Mouse (Mus musculus) hindbrain, embryonic 11.5 days (tissue): ENCODE measurements around the gene Srf. TPM values are rescaled to one million over a fixed set of nuclear protein-coding genes. Genes with fewer than 3 reads are reported as not detected.

Experiments
- ATAC-seq: fragments of 200-750 bp; cut with Nextera tagmentation; 2 replicates; pipeline ENCODE4 v1.8.0; 2017; ENCODE audit warnings: mild to moderate bottlenecking, moderate TSS enrichment, moderate library complexity; ENCODE audit not compliant: low FRiP score
- DNase-seq: peaks from one replicate; pipeline ENCODE4 v3.0.0-alpha.2; 2015; ENCODE audit warnings: low spot score
- H3K27ac ChIP-seq: fragments of 300-500 bp; sonication (generic); 2 replicates; pipeline ENCODE4 v1.5.1; 2014; ENCODE audit warnings: mild to moderate bottlenecking, low read depth, low read length
- H3K27me3 ChIP-seq: fragments of 300-500 bp; sonication (generic); 2 replicates; pipeline ENCODE4 v1.6.1; 2014; ENCODE audit warnings: mild to moderate bottlenecking, low read length, moderate library complexity, mixed read lengths; ENCODE audit not compliant: control insufficient read depth, insufficient read depth
- H3K36me3 ChIP-seq: fragments of 300-500 bp; sonication (generic); 2 replicates; pipeline ENCODE4 v1.6.1; 2014; ENCODE audit warnings: mild to moderate bottlenecking, low read length, moderate library complexity, mixed read lengths; ENCODE audit not compliant: control insufficient read depth, insufficient read depth
- H3K4me1 ChIP-seq: fragments of 300-500 bp; sonication (generic); replicated peaks from 2 replicates; pipeline ENCODE4 v1.6.1; 2014; ENCODE audit warnings: low read length, mixed read lengths; ENCODE audit not compliant: control insufficient read depth, insufficient read depth
- H3K4me2 ChIP-seq: fragments of 300-500 bp; sonication (generic); replicated peaks from 2 replicates; pipeline ENCODE4 v1.6.1; 2014; ENCODE audit warnings: mild to moderate bottlenecking, low read depth, low read length
- H3K4me3 ChIP-seq: fragments of 300-500 bp; sonication (generic); 2 replicates; pipeline ENCODE4 v1.5.1; 2014; ENCODE audit warnings: low read depth, low read length
- H3K9ac ChIP-seq: fragments of 300-500 bp; sonication (generic); 2 replicates; pipeline ENCODE4 v1.6.1; 2014; ENCODE audit warnings: low read depth, low read length
- H3K9me3 ChIP-seq: fragments of 300-500 bp; sonication (generic); 2 replicates; pipeline ENCODE4 v1.6.1; 2016; ENCODE audit warnings: low read length; ENCODE audit not compliant: control insufficient read depth
- WGBS: fragments of 180-500 bp; shearing (Covaris S2); extraction: QIAGEN DNeasy Blood & Tissue Kit; methylation state at CpG from one replicate; pipeline ENCODE4 v1.1.7; 2014; 5-methylcytosine and 5-hydroxymethylcytosine counted together
- polyA plus RNA-seq: library from polyadenylated mRNA; unstranded; fragments of >200 nt; fragmentation: Nextera tagmentation; extraction: Ambion mirVana; gene quantifications from 2 replicates; pipeline ENCODE4 v1.2.1, GENCODE M21; 2014

Gene Srf
- polyA plus RNA-seq, result 5.1 and 8.2 TPM in 2 replicates

- peak within 1 kb of the TSS; percentile 94 for H3K4me2 ChIP-seq
- WGBS, result under 1% methylated on average over 48 of the region's 87 CpGs
These were observed at the start of gene Srf for GRCm38 (mm10) chr17:46555673-46556583. Gene Srf, minus strand, starts transcription at chr17:46556175.

DNA sequence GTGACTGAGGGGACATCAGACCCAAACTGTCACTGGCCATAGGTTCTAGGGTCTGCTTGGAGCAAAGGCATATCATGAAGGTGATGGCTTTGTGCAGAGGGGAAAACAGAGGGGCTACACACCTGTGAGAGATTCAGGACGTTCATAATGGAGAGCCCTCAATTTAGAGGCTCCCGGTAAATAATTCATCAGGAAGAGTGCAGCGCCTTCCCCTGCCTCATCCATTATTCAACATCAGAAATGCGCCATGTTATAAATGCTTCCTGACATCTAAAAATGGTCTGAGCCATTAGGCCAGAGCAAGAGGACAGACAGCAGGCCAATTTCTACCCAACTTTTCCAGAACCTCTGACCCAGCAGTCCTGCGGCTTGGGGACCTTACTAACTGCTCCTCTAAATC is 49.2 kb upstream of the Srf start:
- no peaks in the 10 kb centered on the region for H3K36me3 ChIP-seq
- no peak overlapping the region for H3K4me2 ChIP-seq
- H3K27ac ChIP-seq, result peak overlapping the region; percentile 61; the same call in 1 of the 2 replicates
- no peak for DNase-seq
- H3K4me1 ChIP-seq, result peaks cover 11% of the 10 kb centered on the region
- no peak overlapping the region for H3K4me3 ChIP-seq
- no peaks in the 10 kb centered on the region for H3K27me3 ChIP-seq
- 49% methylated on average over 5 of the region's 5 CpGs for WGBS
- H3K9me3 ChIP-seq, result no peaks in the 10 kb centered on the region
- H3K9ac ChIP-seq, result no peak overlapping the region
- no peak for ATAC-seq

More at GRCm38 (mm10) chr17:46555673-46556583, at the start of gene Srf:
- peak within 1 kb of the TSS; percentile 84 for H3K27ac ChIP-seq
- H3K9me3 ChIP-seq, result no peaks in the 10 kb centered on the region
- H3K9ac ChIP-seq, result peak within 1 kb of the TSS; percentile 95
- DNase-seq (peak; percentile 96), ATAC-seq (peak; percentile 94)
- no peaks in the 10 kb centered on the region for H3K27me3 ChIP-seq
- H3K4me3 ChIP-seq, result peak within 1 kb of the TSS; percentile 87
- H3K4me1 ChIP-seq, result peaks cover 17% of the 10 kb centered on the region
- peaks cover 4% of the 10 kb centered on the region; the same call in 1 of the 2 replicates for H3K36me3 ChIP-seq

DNA sequence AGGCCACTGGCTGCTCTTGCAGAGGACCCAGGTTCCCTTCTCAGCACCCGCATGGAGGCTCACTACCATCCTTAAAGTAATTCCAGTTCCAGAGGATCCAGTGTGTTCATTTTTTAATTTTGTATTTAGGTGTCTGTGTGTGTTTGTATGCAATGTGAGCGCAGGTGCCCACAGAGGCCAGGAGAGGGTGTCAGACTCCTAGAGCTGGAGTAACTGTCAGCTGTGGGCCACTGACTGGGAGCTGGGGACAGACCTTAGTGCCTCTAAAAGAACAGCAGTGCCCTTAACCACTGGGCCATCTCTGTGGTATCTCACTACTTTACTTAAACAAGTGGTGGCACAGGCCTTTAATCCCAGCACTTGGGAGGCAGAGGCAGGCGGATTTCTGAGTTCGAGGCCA is 47.3 kb upstream of the Srf start:
- no peaks in the 10 kb centered on the region for H3K27me3 ChIP-seq
- no peak overlapping the region for H3K9ac ChIP-seq
- no peaks in the 10 kb centered on the region for H3K9me3 ChIP-seq
- H3K4me3 ChIP-seq, result no peak overlapping the region
- ATAC-seq (no peak), DNase-seq (no peak)
- H3K4me2 ChIP-seq, result no peak overlapping the region
- 97% methylated on average over 4 of the region's 4 CpGs for WGBS
- H3K36me3 ChIP-seq, result no peaks in the 10 kb centered on the region
- H3K4me1 ChIP-seq, result peaks cover 8% of the 10 kb centered on the region
- no peak overlapping the region for H3K27ac ChIP-seq

DNA sequence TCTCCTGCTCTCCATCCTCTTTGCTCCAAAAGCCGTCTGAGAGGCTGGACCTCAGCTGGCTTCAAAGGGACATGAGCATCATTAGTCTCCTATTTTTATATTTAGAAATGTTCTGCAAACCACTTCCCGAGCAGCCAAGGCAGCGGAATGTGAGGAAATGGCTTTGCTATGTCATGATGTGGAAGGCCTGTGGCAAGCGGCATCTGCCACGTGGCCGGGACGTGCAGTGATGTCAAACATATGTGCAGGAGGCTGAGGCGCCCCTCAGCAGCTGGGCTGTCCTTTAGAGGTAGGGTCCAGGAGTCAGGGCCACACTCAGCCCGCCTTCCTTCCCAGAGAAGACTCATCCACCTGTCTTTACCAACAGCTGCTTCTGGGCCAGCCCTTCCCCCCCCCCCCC is 46.2 kb upstream of the Srf start:
- no peak for DNase-seq
- WGBS, result 85% methylated on average over 9 of the region's 9 CpGs

DNA sequence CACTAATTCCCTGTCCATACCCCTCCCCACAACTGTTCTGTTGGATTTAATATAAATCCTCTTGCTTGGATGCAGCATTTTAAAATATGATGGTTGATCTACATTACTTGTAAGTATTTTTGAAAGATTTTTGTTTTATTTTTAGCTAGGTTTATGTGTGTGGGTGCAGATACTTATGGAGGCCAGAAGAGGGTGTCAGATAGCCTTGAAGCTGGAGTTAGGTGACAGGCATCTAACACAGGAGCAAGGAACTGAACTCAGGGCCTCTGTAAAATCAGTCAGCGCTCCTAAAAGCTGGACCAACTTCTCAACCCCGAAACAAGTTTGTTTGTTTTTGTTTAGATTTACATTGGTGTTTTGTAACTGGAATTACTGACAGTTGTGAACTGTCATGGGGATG is 44.6 kb upstream of the Srf start:
- no peak overlapping the region for H3K27ac ChIP-seq
- no peak overlapping the region for H3K4me2 ChIP-seq
- 88% methylated on average over 2 of the region's 2 CpGs for WGBS
- no peak overlapping the region for H3K9ac ChIP-seq
- no peak overlapping the region for H3K4me3 ChIP-seq
- no peak for DNase-seq
- H3K36me3 ChIP-seq, result no peaks in the 10 kb centered on the region
- peaks cover 5% of the 10 kb centered on the region for H3K4me1 ChIP-seq
- H3K27me3 ChIP-seq, result no peaks in the 10 kb centered on the region
- ATAC-seq, result no peak
- H3K9me3 ChIP-seq, result no peaks in the 10 kb centered on the region

More for the DNA sequence above, 46.2 kb upstream of the Srf start:
- Histone ChIP-seq H3K9ac (no peak overlapping the region), H3K4me1 (peaks cover 8% of the 10 kb centered on the region), H3K36me3 (no peaks in the 10 kb centered on the region), H3K4me3 (no peak overlapping the region), H3K27me3 (no peaks in the 10 kb centered on the region), H3K9me3 (no peaks in the 10 kb centered on the region), H3K27ac (no peak overlapping the region), H3K4me2 (no peak overlapping the region)
- ATAC-seq, result no peak

DNA sequence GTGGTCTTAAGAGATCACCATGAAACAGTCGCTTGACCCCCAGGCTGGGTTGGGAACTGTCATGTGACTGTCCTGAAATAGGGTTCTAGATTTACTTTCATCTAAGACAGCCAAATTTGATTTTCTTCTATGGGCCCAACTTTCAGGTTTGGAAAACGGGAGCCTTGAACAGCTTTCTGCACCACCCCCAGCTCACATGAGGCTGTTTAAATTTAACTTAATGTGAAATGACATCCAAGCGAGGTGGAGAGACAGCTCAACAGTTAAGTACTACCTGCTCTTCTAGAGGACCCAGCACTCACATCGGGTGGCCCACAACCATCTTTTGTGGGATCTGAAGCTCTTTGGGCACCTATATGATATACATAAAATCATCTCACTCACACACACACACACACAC is 43.0 kb upstream of the Srf start:
- Histone ChIP-seq H3K9me3 (no peaks in the 10 kb centered on the region), H3K27me3 (no peaks in the 10 kb centered on the region), H3K4me2 (no peak overlapping the region), H3K36me3 (no peaks in the 10 kb centered on the region), H3K9ac (no peak overlapping the region), H3K4me3 (no peak overlapping the region), H3K27ac (no peak overlapping the region), H3K4me1 (no peaks in the 10 kb centered on the region; the same call in 1 of the 2 replicates)
- 94% methylated on average over 4 of the region's 4 CpGs for WGBS
- ATAC-seq (no peak), DNase-seq (no peak)

- H3K4me2 ChIP-seq, result no peak overlapping the region
- 95% methylated on average over 11 of the region's 11 CpGs for WGBS
- ATAC-seq, result no peak
These were observed 42.0 kb upstream of the Srf start for GRCm38 (mm10) chr17:46597956-46598355.

GRCm38 (mm10) chr17:46595336-46595735 is 39.4 kb upstream of the Srf start:
- H3K9me3 ChIP-seq, result no peaks in the 10 kb centered on the region
- 77% methylated on average over 6 of the region's 6 CpGs for WGBS
- no peaks in the 10 kb centered on the region for H3K27me3 ChIP-seq
- ATAC-seq (no peak), DNase-seq (no peak)
- H3K9ac ChIP-seq, result no peak overlapping the region
- H3K36me3 ChIP-seq, result no peaks in the 10 kb centered on the region; the same call in 1 of the 2 replicates
- H3K27ac ChIP-seq, result no peak overlapping the region
- no peak overlapping the region for H3K4me3 ChIP-seq
- H3K4me1 ChIP-seq, result no peaks in the 10 kb centered on the region; the same call in 1 of the 2 replicates
- no peak overlapping the region for H3K4me2 ChIP-seq

More at GRCm38 (mm10) chr17:46597956-46598355, 42.0 kb upstream of the Srf start:
- Histone ChIP-seq H3K9ac (no peak overlapping the region), H3K36me3 (no peaks in the 10 kb centered on the region), H3K4me3 (no peak overlapping the region), H3K4me1 (no peaks in the 10 kb centered on the region; the same call in 1 of the 2 replicates), H3K27ac (no peak overlapping the region), H3K9me3 (no peaks in the 10 kb centered on the region), H3K27me3 (no peaks in the 10 kb centered on the region)
- DNase-seq, result no peak

DNA sequence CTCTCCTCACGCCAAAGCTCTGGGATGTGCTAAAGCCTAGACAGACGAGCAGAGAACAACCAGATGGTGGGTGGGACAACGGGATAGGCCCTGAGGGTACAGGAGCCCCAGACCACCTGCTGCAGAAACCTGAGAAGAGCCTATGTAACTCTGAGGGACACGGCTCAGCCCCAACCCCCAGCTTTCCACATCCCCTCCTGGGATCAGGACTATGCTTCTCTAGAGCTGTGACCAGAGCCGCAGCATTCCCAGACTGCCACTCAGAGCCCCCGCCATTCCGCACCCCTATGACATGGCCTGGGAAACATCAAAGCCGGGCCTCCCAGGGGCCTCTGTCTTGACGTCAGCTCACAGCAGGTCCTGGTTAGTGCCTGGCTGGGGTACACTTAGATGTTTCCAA is 38.6 kb upstream of the Srf start:
- 50% methylated on average over 9 of the region's 9 CpGs for WGBS
- DNase-seq (no peak), ATAC-seq (no peak)
- no peak overlapping the region for H3K9ac ChIP-seq
- no peak overlapping the region for H3K4me2 ChIP-seq
- H3K4me1 ChIP-seq, result no peaks in the 10 kb centered on the region; the same call in 1 of the 2 replicates
- H3K36me3 ChIP-seq, result no peaks in the 10 kb centered on the region; the same call in 1 of the 2 replicates
- no peaks in the 10 kb centered on the region for H3K27me3 ChIP-seq
- no peak overlapping the region for H3K4me3 ChIP-seq
- H3K27ac ChIP-seq, result no peak overlapping the region
- no peaks in the 10 kb centered on the region for H3K9me3 ChIP-seq
